Mouse (Mus musculus) induced T-regulatory cell, adult 2 months (primary cell): Measurements from ENCODE around the gene Smlr1.

Source experiments
- DNase-seq: peaks from one replicate; pipeline ENCODE4 v3.0.0-alpha.2; 2012; ENCODE audit warnings: low read depth

The Smlr1 gene

DNA sequence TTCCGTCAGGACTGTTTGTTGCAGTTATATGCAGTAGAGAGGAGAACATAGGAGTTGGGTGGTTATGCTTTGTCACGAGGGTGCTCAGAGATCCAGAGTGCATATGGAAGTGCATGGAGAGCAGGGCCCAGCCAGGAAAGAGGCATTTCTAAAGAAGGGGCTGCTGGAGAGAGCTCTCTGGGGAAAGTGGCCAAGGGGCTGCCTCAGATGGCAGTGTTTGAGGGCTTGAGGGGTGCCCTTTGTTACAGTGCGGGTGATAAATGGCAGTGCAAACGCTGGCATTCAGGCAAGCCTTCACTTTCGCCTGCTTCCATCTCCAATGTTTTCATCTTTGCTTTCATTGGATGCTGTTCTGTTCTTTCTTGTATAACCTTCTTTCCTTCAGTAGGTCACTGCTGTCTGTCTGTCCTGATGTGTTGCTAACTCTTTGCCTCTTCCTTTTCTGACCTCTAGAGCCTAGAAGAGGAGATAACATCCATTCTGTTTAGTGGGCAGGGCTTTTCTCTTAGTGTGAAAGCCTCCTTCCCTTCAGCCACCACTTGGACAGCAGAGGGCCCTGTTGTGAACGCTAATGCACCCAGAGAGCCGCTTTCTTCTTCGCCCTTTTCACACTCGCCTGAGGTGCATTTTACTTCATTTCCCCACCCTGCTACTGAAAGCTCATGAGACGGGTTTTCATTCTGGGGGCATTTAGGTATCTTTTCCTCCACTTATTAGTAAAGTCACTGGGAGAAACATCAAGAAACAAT is 36.6 kb downstream of the Smlr1 start:
- DNase-seq, result no peak

DNA sequence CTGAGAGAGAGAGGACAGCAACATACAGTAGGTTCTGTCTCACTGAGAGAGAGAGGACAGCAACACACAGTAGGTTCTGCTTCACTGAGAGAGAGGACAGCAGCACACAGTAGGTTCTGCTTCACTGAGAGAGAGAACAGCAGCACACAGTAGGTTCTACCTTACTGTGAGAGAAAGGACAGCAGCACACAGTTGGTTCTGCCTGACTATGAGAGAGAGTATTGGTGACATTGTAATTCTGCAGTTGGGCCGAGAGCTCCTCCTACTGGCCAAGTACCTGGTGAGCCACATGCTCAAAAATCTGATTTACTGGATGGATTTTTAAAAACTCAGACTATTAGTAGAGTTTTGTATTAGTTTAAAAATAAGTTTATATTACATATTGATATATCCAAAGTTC is 47.6 kb downstream of the Smlr1 start:
- peak; percentile 65 for DNase-seq

DNA sequence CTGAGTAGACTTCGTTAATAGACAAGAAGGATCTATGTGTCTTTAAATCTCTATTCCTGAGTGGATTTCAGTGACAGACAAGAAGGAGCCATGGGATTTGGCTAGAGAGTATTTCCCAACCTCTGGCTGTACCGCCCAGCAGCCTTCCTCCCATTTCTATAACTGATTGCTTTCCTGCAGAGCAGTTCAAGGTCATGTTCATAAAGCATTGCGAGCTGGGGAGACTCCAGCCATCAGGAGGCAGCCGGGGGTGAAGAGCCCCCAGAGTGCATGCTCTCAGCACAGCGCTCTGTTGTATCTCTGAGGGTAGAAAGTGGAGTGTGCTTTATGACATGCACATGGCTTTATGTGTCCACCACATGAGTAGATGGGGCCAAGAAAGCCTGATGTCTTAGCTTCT is 53.3 kb downstream of the Smlr1 start:
- no peak for DNase-seq

DNA sequence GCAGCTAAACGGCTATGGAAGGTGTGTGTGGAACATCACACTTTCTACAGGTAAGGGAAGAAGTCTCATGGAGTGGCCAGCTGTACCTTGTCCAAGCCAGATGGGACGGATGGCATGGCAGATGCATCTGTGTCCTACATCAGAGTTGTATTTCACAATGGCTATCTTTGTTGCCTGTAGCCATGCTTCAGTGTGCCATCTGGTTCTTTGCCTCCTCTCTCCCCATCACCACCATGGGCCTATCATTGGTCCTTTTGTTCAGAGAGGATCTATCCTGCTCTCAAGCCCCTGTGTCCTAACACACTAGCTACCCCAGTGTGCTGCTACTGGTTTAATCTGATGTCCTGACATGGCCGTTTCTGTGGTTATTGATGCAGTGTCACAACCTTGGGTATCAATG is 56.4 kb downstream of the Smlr1 start:
- no peak for DNase-seq
